Mouse (Mus musculus) urinary bladder, postnatal 4 days (tissue): Measurements from ENCODE around the gene Art3.
"Not testable (repeated sequence)": the region's sequence is repeated elsewhere in the genome, so short reads cannot be mapped to it uniquely, and the experiment has no call there.

Experiments
- DNase-seq, 2 experiments: peaks; one replicate each; pipeline ENCODE4 v3.0.0; 2021 to 2022; ENCODE audit warnings: low spot score in 2 of 2

Art3 gene

GRCm38 (mm10) chr5:92336743-92337142, 5.1 kb downstream of the Art3 start:
- DNase-seq, result no peak

DNA sequence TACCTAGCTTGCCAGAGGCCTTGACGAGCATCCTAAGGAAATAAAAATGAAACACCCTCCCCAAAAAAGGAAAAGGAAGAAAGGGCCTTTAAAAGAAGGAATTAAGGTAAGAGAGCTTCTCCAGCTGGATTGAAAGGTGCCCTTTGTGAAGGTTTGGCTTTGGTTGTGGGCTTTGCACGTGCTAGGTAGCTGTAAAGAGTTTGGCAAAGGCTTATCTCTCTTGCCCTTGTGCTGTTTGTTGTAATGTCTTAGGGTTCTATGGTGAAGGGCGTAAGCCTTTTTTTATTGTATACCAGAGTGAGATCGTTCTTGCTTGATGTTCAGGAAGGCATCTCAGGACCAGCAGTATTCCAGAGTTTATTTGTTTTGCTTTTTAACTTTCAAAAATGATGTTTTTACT, 9.0 kb downstream of the Art3 start:
- DNase-seq, result no peak

- DNase-seq, result no peak
Observed at GRCm38 (mm10) chr5:92345006-92345405, 13.4 kb downstream of the Art3 start.

- DNase-seq, result no peak
Observed at GRCm38 (mm10) chr5:92348794-92349413, 17.3 kb downstream of the Art3 start, which contains the start of gene Cxcl10. Gene Cxcl10, minus strand, starts transcription at chr5:92348889.

DNA sequence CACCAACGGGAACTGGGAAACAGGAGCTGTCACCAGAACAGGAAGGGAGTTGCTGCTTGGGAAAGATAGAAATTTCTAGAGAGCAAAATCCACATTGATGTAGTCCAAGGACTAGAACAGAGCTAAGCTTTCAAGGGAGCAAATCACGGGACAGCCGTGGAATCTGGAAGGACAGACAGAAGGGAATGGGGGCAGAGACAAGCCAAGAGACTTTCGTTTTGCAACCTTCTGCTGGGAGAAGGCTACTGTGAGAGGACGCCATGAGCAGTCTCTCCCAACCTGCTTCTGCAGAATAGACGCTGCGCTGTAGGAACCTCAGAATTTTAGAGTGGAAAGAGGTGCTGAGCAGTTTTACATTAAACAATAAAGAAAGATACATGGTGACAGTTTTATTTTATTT, 18.1 kb downstream of the Art3 start:
- no peak for DNase-seq

GRCm38 (mm10) chr5:92352716-92353115, 21.1 kb downstream of the Art3 start:
- DNase-seq, result not testable (repeated sequence)

DNA sequence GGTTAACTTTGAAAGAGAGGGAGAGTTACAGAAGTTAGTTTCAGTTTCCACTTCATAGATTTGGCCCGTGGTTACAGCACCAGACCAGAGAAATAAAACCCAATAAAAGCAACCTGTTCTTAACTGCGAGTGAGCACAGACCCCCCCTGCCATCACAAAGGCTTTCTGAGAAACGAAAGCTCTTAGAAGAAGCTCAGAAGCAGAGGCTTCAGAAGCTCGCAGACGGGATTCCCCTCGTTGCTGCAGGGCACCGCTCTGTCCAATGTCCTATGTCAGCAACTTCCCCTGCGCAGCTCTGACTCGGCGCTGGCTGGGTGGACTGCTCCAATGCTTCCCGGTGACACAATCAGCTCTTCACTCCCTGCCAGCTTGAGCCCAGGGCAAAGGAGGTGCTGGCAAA, 21.9 kb downstream of the Art3 start:
- DNase-seq, result no peak

GRCm38 (mm10) chr5:92358033-92358432, 26.4 kb downstream of the Art3 start:
- DNase-seq, result peak in 1 of 2 experiments; percentile 44

DNA sequence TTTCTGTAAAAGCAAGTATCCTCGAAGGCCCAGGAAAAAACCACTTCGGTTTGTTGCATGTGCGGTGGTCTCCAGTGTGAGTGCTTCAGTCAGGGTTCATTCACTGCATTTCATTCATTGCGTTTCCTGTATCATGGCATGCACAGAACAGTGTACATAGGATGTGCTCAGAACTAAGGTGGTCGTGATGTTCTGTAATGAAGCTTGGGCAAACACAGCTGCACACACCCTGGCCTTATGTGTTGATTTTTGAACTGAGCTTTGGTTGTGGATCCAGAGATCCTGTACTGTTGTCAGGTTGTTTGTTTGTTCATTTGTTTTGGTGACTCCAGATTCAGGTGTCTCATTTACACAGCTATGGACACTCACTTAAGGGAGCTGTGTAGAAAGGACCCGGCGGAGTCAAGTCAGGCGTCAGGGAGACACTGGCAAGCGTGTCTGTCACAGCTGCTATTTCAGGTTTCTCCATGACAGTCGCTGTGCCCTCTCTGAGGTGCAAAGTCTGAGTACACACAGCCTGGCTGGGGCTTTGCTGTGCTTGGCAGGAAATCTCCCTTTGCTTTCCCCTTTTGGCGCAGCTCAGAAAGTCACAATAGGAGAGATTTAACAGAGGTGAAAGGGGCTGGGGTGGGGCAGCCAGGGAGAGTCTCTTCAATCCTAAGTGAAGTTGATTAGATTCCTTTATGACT, 27.3 kb downstream of the Art3 start:
- no peak for DNase-seq

DNA sequence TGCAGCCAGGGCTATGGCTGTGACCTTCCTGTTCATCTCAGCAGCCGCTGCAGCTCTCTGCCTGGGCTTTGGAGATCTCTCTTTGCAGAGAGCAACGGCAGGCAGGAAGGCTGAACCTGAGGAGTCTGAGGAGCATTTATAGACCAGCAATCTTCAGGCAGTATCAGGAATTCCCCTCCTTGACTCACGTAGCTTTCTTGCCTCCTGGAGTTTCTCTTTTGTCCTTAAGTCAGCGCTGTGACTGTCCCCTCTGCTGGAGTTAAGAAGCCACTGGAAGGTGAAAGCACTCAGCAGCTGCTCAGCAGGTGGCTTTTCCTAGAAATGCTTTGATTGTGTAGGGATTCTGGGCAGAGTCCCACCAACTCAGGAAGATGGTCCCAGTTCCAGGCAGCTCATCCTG, 31.6 kb downstream of the Art3 start:
- DNase-seq, result no peak

GRCm38 (mm10) chr5:92364011-92364410, 32.4 kb downstream of the Art3 start:
- DNase-seq, result no peak

DNA sequence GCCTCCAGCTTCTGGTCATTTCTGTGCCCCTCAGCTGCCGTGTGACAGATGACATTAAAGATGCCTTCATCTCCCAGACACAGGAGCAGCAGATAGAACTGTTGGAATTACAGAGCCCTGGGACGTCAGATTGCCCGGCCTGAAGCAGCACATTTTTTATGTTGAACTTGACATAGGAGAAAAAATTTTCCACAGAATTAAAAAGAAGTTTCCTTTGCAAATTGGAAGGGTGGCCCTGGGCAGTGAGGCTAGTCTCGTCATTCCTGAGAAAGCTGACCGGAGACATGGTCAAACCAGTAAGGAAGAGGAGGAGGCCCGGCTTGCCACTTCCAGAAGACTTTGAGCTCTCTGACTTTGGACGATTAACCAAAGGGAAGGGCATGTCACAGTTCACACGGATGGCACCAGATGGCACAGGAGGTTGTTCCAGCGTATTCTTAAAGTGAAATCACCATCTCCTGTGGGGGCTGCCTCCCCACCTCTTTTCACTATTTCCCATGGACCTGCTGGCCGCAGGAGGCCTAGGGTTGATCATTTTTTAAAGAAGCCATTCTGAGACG, 33.6 kb downstream of the Art3 start:
- DNase-seq, result no peak

DNA sequence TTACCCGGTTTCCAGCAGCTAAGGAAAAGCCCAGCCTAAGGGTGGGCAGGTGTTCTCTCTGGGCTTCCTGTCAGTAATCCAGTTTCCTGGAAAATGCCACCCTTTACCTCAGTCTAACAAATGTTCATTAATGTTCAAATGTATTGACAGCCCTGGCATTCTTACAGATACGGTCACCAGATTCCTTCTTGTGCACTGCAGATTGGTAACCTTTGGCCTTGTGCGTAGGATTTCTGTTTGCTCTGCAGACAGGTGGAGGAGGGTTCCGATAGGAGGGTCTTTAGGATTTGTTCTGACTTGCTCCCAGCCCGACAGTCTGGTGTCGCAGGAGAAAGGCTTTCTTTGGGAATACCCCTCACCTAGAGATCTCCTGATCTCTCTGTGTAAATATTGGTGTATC, 34.9 kb downstream of the Art3 start:
- DNase-seq, result no peak

- DNase-seq, result no peak
Observed at GRCm38 (mm10) chr5:92368392-92368791, 36.8 kb downstream of the Art3 start.

GRCm38 (mm10) chr5:92369151-92369994, 37.7 kb downstream of the Art3 start:
- no peak for DNase-seq

DNA sequence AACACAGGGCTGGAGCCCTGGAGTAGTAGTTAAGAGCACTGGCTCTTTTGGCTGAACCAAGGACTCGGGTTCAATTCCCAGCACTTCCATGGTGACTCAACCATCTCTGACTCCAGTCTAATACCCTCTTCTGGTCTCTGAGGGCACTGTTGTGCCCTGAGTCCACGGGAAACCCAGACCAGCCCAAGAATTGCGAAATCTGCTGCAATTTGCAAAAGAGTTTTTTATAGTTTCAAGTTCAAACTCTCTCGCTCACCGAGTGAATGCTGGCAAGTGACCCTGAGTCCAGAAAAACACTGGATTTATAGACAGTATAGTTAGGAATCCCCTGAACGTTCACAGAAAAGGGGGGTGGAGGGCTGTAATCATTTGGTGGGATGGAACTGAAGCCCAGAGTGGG, 38.8 kb downstream of the Art3 start:
- no peak for DNase-seq

GRCm38 (mm10) chr5:92370891-92371290, 39.3 kb downstream of the Art3 start:
- DNase-seq, result no peak

DNA sequence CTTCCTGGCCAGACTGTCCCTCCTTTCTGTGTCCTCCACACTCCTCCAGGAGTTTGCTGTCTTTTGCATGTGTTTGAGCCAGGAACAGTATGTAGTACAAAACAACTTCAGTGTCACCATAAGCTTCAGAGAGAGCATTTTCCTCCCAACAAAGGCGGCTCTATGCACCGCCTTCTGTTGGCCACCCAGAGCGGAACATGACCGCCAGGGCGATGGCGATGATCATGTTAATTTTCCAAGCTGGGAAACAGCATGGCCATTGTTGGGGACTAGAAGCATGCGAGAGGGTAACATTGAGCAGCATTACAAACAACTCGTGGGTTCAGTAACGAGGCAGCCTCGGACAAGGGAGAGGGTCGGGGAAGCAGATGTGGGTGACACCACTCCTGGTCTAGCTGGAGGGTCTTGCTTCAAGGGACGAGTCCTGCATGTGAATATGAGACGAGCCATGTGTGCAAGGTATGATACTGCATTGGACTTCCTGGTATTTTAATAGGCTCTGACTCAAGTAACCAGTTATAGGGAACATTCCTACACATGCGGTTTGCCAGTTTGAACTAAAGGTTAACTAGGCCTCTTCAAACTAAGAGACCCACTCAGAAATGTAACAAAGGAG, 39.8 kb downstream of the Art3 start:
- DNase-seq, result no peak

DNA sequence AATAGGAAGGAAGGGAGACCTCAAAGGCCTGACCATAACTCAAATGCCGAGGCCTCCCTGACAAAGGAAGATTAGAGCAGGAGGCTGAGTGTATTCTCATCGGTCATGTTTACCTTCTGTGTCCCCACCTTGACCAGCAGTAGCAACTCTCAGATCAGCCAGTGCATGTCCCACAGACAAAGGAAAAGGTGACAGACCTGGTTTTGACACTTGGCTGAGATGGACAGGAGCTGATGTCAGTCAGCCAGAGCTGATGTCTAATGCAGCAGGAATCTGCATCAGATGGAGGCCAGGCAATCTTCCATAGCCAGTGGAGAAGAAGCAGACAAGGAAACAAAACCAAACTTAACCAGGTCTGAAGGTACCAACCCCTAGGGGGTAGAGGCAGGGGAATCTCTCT, 41.0 kb downstream of the Art3 start:
- no peak for DNase-seq

GRCm38 (mm10) chr5:92374721-92375142, 43.1 kb downstream of the Art3 start:
- DNase-seq, result no peak

GRCm38 (mm10) chr5:92375368-92375767, 43.7 kb downstream of the Art3 start:
- DNase-seq, result no peak
